Mouse (Mus musculus) midbrain, embryonic 13.5 days (tissue): Measurements from ENCODE around the gene Ddb1. TPM values are rescaled to one million over a fixed set of nuclear protein-coding genes. Genes with fewer than 3 reads are reported as not detected.

Experiments used
- ATAC-seq: fragments of 200-750 bp; cut with Nextera tagmentation; 2 replicates; pipeline ENCODE4 v1.8.0; 2017; ENCODE audit warnings: mild to moderate bottlenecking, moderate TSS enrichment, moderate library complexity
- H3K27ac ChIP-seq: fragments of 300-500 bp; sonication (generic); 2 replicates; pipeline ENCODE4 v1.5.1; 2015; ENCODE audit warnings: inconsistent platforms, mild to moderate bottlenecking, moderate library complexity
- H3K27me3 ChIP-seq: fragments of 300-500 bp; sonication (generic); 2 replicates; pipeline ENCODE4 v1.6.1; 2015; ENCODE audit warnings: mild to moderate bottlenecking, inconsistent platforms
- H3K36me3 ChIP-seq: fragments of 300-500 bp; sonication (generic); 2 replicates; pipeline ENCODE4 v1.6.1; 2015; ENCODE audit warnings: mild to moderate bottlenecking, inconsistent platforms
- H3K4me1 ChIP-seq: fragments of 300-500 bp; sonication (generic); replicated peaks from 2 replicates; pipeline ENCODE4 v1.6.1; 2015; ENCODE audit warnings: inconsistent platforms
- H3K4me2 ChIP-seq: fragments of 300-500 bp; sonication (generic); replicated peaks from 2 replicates; pipeline ENCODE4 v1.6.1; 2015; ENCODE audit warnings: moderate library complexity, mild to moderate bottlenecking, inconsistent platforms
- H3K4me3 ChIP-seq: fragments of 300-500 bp; sonication (generic); replicated peaks from 2 replicates; pipeline ENCODE4 v1.5.1; 2015; ENCODE audit warnings: mild to moderate bottlenecking, inconsistent platforms
- H3K9ac ChIP-seq: fragments of 300-500 bp; sonication (generic); replicated peaks from 2 replicates; pipeline ENCODE4 v1.6.1; 2015; ENCODE audit warnings: mild to moderate bottlenecking, inconsistent platforms
- H3K9me3 ChIP-seq: fragments of 300-500 bp; sonication (generic); 2 replicates; pipeline ENCODE4 v1.6.1; 2016; ENCODE audit warnings: mild to moderate bottlenecking, inconsistent platforms
- WGBS: fragments of 180-500 bp; shearing (Covaris S2); methylation state at CpG from one replicate; pipeline ENCODE4 v1.1.7; 2015; 5-methylcytosine and 5-hydroxymethylcytosine counted together
- polyA plus RNA-seq: library from polyadenylated mRNA; unstranded; fragments of >200 nt; fragmentation: Nextera tagmentation; extraction: Ambion mirVana; gene quantifications from 2 replicates; pipeline ENCODE4 v1.2.1, GENCODE M21; 2015

Ddb1 gene
- polyA plus RNA-seq, 1 experiment from 2014 or later, result 311 TPM

GRCm38 (mm10) chr19:10640589-10641378 lies 35.7 kb downstream of the Ddb1 start:
- Histone ChIP-seq H3K27ac (no peak overlapping the region), H3K4me3 (no peak overlapping the region), H3K4me2 (no peak overlapping the region), H3K27me3 (peaks cover 2% of the 10 kb centered on the region; the same call in 1 of the 2 replicates), H3K36me3 (no peaks in the 10 kb centered on the region), H3K9me3 (no peaks in the 10 kb centered on the region), H3K4me1 (no peaks in the 10 kb centered on the region), H3K9ac (no peak overlapping the region)
- WGBS, result 57% methylated on average over 13 of the region's 13 CpGs
- ATAC-seq, result no peak

GRCm38 (mm10) chr19:10645616-10646015 lies 40.5 kb downstream of the Ddb1 start:
- Histone ChIP-seq H3K27me3 (no peaks in the 10 kb centered on the region), H3K36me3 (no peaks in the 10 kb centered on the region), H3K4me2 (no peak overlapping the region), H3K9ac (no peak overlapping the region), H3K9me3 (no peaks in the 10 kb centered on the region), H3K27ac (no peak overlapping the region), H3K4me1 (no peaks in the 10 kb centered on the region), H3K4me3 (no peak overlapping the region)
- 83% methylated on average over 2 of the region's 2 CpGs for WGBS
- no peak for ATAC-seq

DNA sequence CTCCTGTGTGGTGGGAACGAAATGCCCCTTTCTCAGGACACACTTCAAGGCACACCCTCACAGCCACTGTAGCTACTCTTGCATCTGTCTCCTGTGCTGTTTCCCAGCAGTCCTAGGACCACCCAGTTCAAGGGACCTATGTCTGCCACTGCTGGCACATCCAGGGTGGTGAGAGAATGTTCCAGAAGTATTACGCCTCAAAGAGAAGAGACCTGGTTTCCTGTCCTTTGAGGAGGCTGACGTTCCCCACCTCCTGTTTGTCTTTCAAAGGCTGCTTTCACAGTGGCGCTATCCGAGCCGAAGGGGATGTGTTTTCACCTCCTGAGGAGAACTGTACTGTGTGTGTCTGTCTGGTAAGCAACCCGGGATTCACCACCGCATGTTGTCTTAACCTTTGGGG lies 43.0 kb downstream of the Ddb1 start:
- H3K4me2 ChIP-seq, result no peak overlapping the region
- H3K27me3 ChIP-seq, result no peaks in the 10 kb centered on the region
- no peak for ATAC-seq
- no peak overlapping the region for H3K27ac ChIP-seq
- no peaks in the 10 kb centered on the region for H3K4me1 ChIP-seq
- H3K9me3 ChIP-seq, result no peaks in the 10 kb centered on the region
- no peaks in the 10 kb centered on the region for H3K36me3 ChIP-seq
- WGBS, result 81% methylated on average over 8 of the region's 8 CpGs
- H3K4me3 ChIP-seq, result no peak overlapping the region
- H3K9ac ChIP-seq, result no peak overlapping the region

- Histone ChIP-seq H3K36me3 (no peaks in the 10 kb centered on the region), H3K4me1 (no peaks in the 10 kb centered on the region), H3K9me3 (no peaks in the 10 kb centered on the region), H3K4me3 (no peak overlapping the region), H3K27ac (no peak overlapping the region), H3K4me2 (no peak overlapping the region), H3K9ac (no peak overlapping the region), H3K27me3 (no peaks in the 10 kb centered on the region)
- WGBS, result 58% methylated on average over 3 of the region's 3 CpGs
- ATAC-seq, result no peak
Measured at GRCm38 (mm10) chr19:10656058-10656457, 50.9 kb downstream of the Ddb1 start.

DNA sequence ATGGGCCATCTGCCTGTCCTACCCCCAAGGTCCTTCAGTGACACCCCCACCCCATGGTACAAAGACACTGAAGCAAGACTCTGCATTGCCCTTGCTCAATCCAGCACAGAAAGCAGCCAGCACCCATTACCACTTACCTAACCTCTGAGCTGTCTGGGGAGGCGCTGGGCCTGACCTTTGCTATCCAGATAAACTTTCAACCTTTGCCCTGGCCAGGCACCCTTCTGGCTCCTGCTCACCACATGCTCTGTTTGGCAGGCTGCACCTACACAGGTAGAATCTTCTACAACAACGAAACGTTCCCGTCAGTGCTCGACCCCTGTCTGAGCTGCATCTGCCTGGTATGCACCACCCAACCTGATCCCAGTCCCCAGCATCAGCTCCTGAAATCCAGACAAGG lies 52.6 kb downstream of the Ddb1 start:
- no peak for ATAC-seq
- no peaks in the 10 kb centered on the region for H3K9me3 ChIP-seq
- no peaks in the 10 kb centered on the region for H3K4me1 ChIP-seq
- no peak overlapping the region for H3K4me3 ChIP-seq
- H3K27ac ChIP-seq, result no peak overlapping the region
- H3K9ac ChIP-seq, result no peak overlapping the region
- H3K27me3 ChIP-seq, result no peaks in the 10 kb centered on the region
- 88% methylated on average over 5 of the region's 5 CpGs for whole genome bisulfite sequencing
- no peak overlapping the region for H3K4me2 ChIP-seq
- H3K36me3 ChIP-seq, result no peaks in the 10 kb centered on the region

DNA sequence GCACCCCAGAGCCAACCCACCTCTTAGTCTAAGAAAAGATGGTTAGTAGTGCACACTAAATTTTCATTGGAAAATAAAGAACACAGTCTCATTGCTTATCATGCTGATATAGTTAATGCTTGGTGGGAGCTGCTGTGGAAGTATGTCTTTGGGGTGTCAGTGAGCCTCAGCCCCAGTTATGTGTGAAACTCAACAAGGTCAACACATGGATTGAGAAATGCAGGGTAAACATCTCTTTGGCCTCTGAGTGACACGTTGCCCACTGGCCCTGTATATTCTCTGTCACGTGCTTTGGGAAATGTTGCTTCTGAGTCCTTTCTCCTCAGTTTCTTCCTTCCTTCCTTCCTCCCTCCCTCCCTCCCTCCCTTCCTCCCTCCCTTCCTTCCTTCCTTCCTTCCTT lies 53.3 kb downstream of the Ddb1 start:
- Histone ChIP-seq H3K9me3 (no peaks in the 10 kb centered on the region), H3K4me2 (no peak overlapping the region), H3K4me3 (no peak overlapping the region), H3K27ac (no peak overlapping the region), H3K36me3 (no peaks in the 10 kb centered on the region), H3K9ac (no peak overlapping the region), H3K4me1 (no peaks in the 10 kb centered on the region), H3K27me3 (no peaks in the 10 kb centered on the region)
- no peak for ATAC-seq
- WGBS, result 82% methylated on average over 2 of the region's 2 CpGs

GRCm38 (mm10) chr19:10661373-10661772 lies 56.2 kb downstream of the Ddb1 start:
- no peaks in the 10 kb centered on the region for H3K27me3 ChIP-seq
- ATAC-seq, result no peak
- H3K9me3 ChIP-seq, result no peaks in the 10 kb centered on the region
- no peak overlapping the region for H3K27ac ChIP-seq
- H3K4me3 ChIP-seq, result no peak overlapping the region
- H3K36me3 ChIP-seq, result no peaks in the 10 kb centered on the region
- H3K4me1 ChIP-seq, result no peaks in the 10 kb centered on the region
- WGBS, result 71% methylated on average over 5 of the region's 5 CpGs
- no peak overlapping the region for H3K4me2 ChIP-seq
- no peak overlapping the region for H3K9ac ChIP-seq

GRCm38 (mm10) chr19:10661919-10662318 lies 56.8 kb downstream of the Ddb1 start:
- no peak for ATAC-seq
- no peak overlapping the region for H3K4me2 ChIP-seq
- no peak overlapping the region for H3K4me3 ChIP-seq
- H3K27ac ChIP-seq, result no peak overlapping the region
- no peaks in the 10 kb centered on the region for H3K9me3 ChIP-seq
- H3K9ac ChIP-seq, result no peak overlapping the region
- WGBS, result 98% methylated on average over 2 of the region's 2 CpGs
- H3K27me3 ChIP-seq, result no peaks in the 10 kb centered on the region
- no peaks in the 10 kb centered on the region for H3K4me1 ChIP-seq
- no peaks in the 10 kb centered on the region for H3K36me3 ChIP-seq

GRCm38 (mm10) chr19:10662665-10663064 lies 57.5 kb downstream of the Ddb1 start:
- Histone ChIP-seq H3K9me3 (no peaks in the 10 kb centered on the region), H3K36me3 (no peaks in the 10 kb centered on the region), H3K27me3 (no peaks in the 10 kb centered on the region), H3K9ac (no peak overlapping the region), H3K4me3 (no peak overlapping the region), H3K27ac (no peak overlapping the region), H3K4me1 (no peaks in the 10 kb centered on the region), H3K4me2 (no peak overlapping the region)
- no peak for ATAC-seq
- WGBS, result 89% methylated on average over 3 of the region's 3 CpGs

- no peaks in the 10 kb centered on the region for H3K36me3 ChIP-seq
- WGBS, result 67% methylated on average over 3 of the region's 3 CpGs
- no peak overlapping the region for H3K4me3 ChIP-seq
- H3K27ac ChIP-seq, result no peak overlapping the region
- H3K9me3 ChIP-seq, result no peaks in the 10 kb centered on the region
- no peaks in the 10 kb centered on the region for H3K27me3 ChIP-seq
- no peaks in the 10 kb centered on the region for H3K4me1 ChIP-seq
- no peak overlapping the region for H3K9ac ChIP-seq
- ATAC-seq, result no peak
- H3K4me2 ChIP-seq, result no peak overlapping the region
Measured at GRCm38 (mm10) chr19:10665093-10665492, 60.0 kb downstream of the Ddb1 start.

GRCm38 (mm10) chr19:10665499-10665898 lies 60.4 kb downstream of the Ddb1 start:
- WGBS, result 15% methylated on average over 2 of the region's 2 CpGs
- peak; percentile 80; the same call in 1 of the 2 replicates for ATAC-seq
- Histone ChIP-seq H3K27me3 (no peaks in the 10 kb centered on the region), H3K4me3 (no peak overlapping the region), H3K9ac (no peak overlapping the region), H3K4me2 (no peak overlapping the region), H3K4me1 (no peaks in the 10 kb centered on the region), H3K27ac (no peak overlapping the region), H3K36me3 (no peaks in the 10 kb centered on the region), H3K9me3 (no peaks in the 10 kb centered on the region)

DNA sequence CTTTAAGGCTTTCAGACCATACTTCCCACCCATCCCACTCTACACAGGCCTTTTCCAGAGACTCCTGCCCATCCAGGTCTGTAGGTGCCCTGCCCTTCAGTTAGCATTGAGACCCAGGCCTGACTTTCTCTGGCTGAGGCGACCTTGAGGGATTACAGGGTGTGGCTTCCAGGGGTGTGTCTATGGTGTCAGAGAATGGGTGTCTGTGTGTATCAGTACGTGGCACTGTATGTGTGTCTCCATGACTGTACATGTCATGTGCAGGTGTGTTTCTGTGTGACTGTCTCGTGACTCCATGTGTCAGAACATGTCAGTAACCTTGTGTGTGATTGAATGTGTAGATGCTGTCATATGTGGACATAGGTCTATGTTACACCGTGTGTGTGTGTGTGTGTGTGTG lies 66.2 kb downstream of the Ddb1 start:
- ATAC-seq, result no peak
- Histone ChIP-seq H3K27ac (no peak overlapping the region), H3K36me3 (no peaks in the 10 kb centered on the region), H3K27me3 (no peaks in the 10 kb centered on the region), H3K4me3 (no peak overlapping the region), H3K4me1 (no peaks in the 10 kb centered on the region), H3K4me2 (no peak overlapping the region), H3K9me3 (no peaks in the 10 kb centered on the region), H3K9ac (no peak overlapping the region)
- WGBS, result 86% methylated on average over 4 of the region's 4 CpGs

- Histone ChIP-seq H3K9me3 (no peaks in the 10 kb centered on the region), H3K4me1 (no peaks in the 10 kb centered on the region), H3K4me2 (no peak overlapping the region), H3K9ac (no peak overlapping the region), H3K27ac (no peak overlapping the region), H3K4me3 (no peak overlapping the region), H3K36me3 (no peaks in the 10 kb centered on the region), H3K27me3 (no peaks in the 10 kb centered on the region)
- WGBS, result 78% methylated on average over 9 of the region's 9 CpGs
- no peak for ATAC-seq
Measured at GRCm38 (mm10) chr19:10671854-10672417, 66.8 kb downstream of the Ddb1 start.
